Mouse (Mus musculus): ENCODE measurements around the gene Stab1. TPM values are rescaled to one million over a fixed set of nuclear protein-coding genes. Genes with fewer than 3 reads are reported as not detected.

Stab1 gene
- polyA plus RNA-seq, 1 experiment from 2014 or later = 49.5 TPM

GRCm38 (mm10) chr14:31165458-31165857 is 3.0 kb downstream of the Stab1 start:
- peak overlapping the region; percentile 50; the same call in 1 of the 2 replicates for H3K27ac ChIP-seq (replicated peaks)
- peaks cover 15% of the 10 kb centered on the region for H3K36me3 ChIP-seq
- no peaks in the 10 kb centered on the region for H3K9me3 ChIP-seq
- no peak for ATAC-seq (ENCODE audit: extremely low read depth, insufficient number of reproducible peaks, low FRiP score, low TSS enrichment)
- peaks cover 57% of the 10 kb centered on the region for H3K4me1 ChIP-seq
- H3K27me3 ChIP-seq (replicated peaks) = 0 out of 2 replicates have a peak, but pooled peaks cover 4% of the 10 kb centered on the region
- 53% methylated on average over 7 of the region's 7 CpGs for WGBS
- H3K4me2 ChIP-seq = peak overlapping the region; percentile 61
- H3K9ac ChIP-seq = 0 out of 2 replicates have a peak overlapping the region, but pooled peaks have one; percentile 37
- H3K4me3 ChIP-seq = no peak overlapping the region

- H3K27me3 ChIP-seq (replicated peaks) = 0 out of 2 replicates have a peak, but pooled peaks cover 4% of the 10 kb centered on the region
- H3K4me1 ChIP-seq = peaks cover 62% of the 10 kb centered on the region
- no peak overlapping the region for H3K4me3 ChIP-seq
- no peak for ATAC-seq (ENCODE audit: extremely low read depth, insufficient number of reproducible peaks, low FRiP score, low TSS enrichment)
- H3K9me3 ChIP-seq = no peaks in the 10 kb centered on the region
- peak overlapping the region; percentile 61; the same call in 1 of the 2 replicates for H3K4me2 ChIP-seq
- peaks cover 11% of the 10 kb centered on the region for H3K36me3 ChIP-seq
- 57% methylated on average over 2 of the region's 2 CpGs for WGBS
- peak overlapping the region; percentile 50; the same call in 1 of the 2 replicates for H3K27ac ChIP-seq (replicated peaks)
- 0 out of 2 replicates have a peak overlapping the region, but pooled peaks have one; percentile 37 for H3K9ac ChIP-seq
Measured at GRCm38 (mm10) chr14:31165010-31165409, 3.4 kb downstream of the Stab1 start.

GRCm38 (mm10) chr14:31164067-31164466 is 4.4 kb downstream of the Stab1 start:
- Histone ChIP-seq H3K36me3 (peaks cover 9% of the 10 kb centered on the region), H3K9ac (peak overlapping the region; percentile 54; the same call in 1 of the 2 replicates), H3K27me3 (replicated peaks) (0 out of 2 replicates have a peak, but pooled peaks cover 4% of the 10 kb centered on the region), H3K4me2 (peak overlapping the region; percentile 22; the same call in 1 of the 2 replicates), H3K27ac (replicated peaks) (peak overlapping the region; percentile 50), H3K9me3 (no peaks in the 10 kb centered on the region), H3K4me1 (peaks cover 59% of the 10 kb centered on the region), H3K4me3 (no peak overlapping the region)
- 25% methylated on average over 8 of the region's 8 CpGs for WGBS
- ATAC-seq (ENCODE audit: extremely low read depth, insufficient number of reproducible peaks, low FRiP score, low TSS enrichment) = no peak

GRCm38 (mm10) chr14:31161638-31162037 is 6.8 kb downstream of the Stab1 start:
- peaks cover 9% of the 10 kb centered on the region for H3K36me3 ChIP-seq
- H3K27ac ChIP-seq (replicated peaks) = no peak overlapping the region
- no peak for ATAC-seq (ENCODE audit: extremely low read depth, insufficient number of reproducible peaks, low FRiP score, low TSS enrichment)
- H3K4me2 ChIP-seq = no peak overlapping the region
- 0 out of 2 replicates have a peak, but pooled peaks cover 4% of the 10 kb centered on the region for H3K27me3 ChIP-seq (replicated peaks)
- peaks cover 49% of the 10 kb centered on the region for H3K4me1 ChIP-seq
- WGBS = 75% methylated on average over 10 of the region's 10 CpGs
- H3K4me3 ChIP-seq = no peak overlapping the region
- H3K9ac ChIP-seq = no peak overlapping the region
- H3K9me3 ChIP-seq = no peaks in the 10 kb centered on the region

DNA sequence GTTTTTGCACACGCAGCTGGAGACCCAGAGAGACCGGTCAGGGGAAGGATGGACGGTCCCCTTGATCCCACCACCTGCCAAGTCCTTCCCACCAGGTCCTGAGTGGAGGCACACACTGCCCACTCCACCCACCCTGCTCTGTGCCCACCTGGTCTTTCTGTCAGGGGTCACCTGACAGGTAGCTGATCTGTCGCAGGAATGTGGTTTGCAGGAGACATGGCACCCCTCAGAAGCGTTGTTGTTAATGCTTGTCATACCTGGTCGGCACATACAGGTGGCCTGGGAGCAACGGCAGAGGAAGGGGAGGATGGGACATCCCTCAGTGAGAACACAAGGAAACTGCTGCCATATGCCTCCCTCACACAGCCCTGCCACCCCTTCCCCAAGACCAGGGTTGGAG is 7.2 kb downstream of the Stab1 start:
- no peak overlapping the region for H3K27ac ChIP-seq (replicated peaks)
- H3K9me3 ChIP-seq = no peaks in the 10 kb centered on the region
- H3K9ac ChIP-seq = no peak overlapping the region
- H3K36me3 ChIP-seq = peaks cover 9% of the 10 kb centered on the region
- WGBS = 83% methylated on average over 7 of the region's 7 CpGs
- H3K27me3 ChIP-seq (replicated peaks) = 0 out of 2 replicates have a peak, but pooled peaks cover 4% of the 10 kb centered on the region
- peaks cover 44% of the 10 kb centered on the region for H3K4me1 ChIP-seq
- H3K4me3 ChIP-seq = no peak overlapping the region
- no peak for ATAC-seq (ENCODE audit: extremely low read depth, insufficient number of reproducible peaks, low FRiP score, low TSS enrichment)
- no peak overlapping the region for H3K4me2 ChIP-seq

- H3K4me1 ChIP-seq = peaks cover 37% of the 10 kb centered on the region
- WGBS = 54% methylated on average over 27 of the region's 27 CpGs
- H3K9me3 ChIP-seq = no peaks in the 10 kb centered on the region
- H3K36me3 ChIP-seq = peaks cover 9% of the 10 kb centered on the region
- H3K4me2 ChIP-seq = peak overlapping the region; percentile 0; the same call in 1 of the 2 replicates
- no peak overlapping the region for H3K27ac ChIP-seq (replicated peaks)
- ATAC-seq (ENCODE audit: extremely low read depth, insufficient number of reproducible peaks, low FRiP score, low TSS enrichment) = no peak
- no peak overlapping the region for H3K4me3 ChIP-seq
- peak overlapping the region; percentile 48; the same call in 1 of the 2 replicates for H3K9ac ChIP-seq
- 0 out of 2 replicates have a peak, but pooled peaks cover 4% of the 10 kb centered on the region for H3K27me3 ChIP-seq (replicated peaks)
Measured at GRCm38 (mm10) chr14:31160196-31161150, 8.0 kb downstream of the Stab1 start.

DNA sequence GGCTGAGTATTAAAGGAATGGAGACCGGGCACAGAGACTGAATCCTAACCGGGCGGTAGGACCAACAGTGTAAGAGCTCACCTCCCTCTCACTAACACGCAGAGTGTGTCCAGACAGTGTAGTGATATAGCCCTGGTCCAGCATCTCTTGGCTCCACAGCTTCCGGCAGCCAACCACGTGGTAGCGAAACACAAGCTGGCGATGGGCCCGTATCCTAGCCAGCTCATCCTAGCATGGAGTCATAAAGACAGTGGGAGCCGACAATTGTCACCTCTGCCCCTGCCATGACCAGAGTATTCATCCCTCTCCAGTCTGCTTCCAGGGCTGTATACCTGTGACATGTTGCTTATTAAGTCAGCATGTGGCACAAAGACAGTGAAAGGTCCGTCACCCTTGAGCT is 22.7 kb downstream of the Stab1 start:
- Histone ChIP-seq H3K9me3 (0 out of 2 replicates have a peak, but pooled peaks cover 5% of the 10 kb centered on the region), H3K27me3 (replicated peaks) (no peaks in the 10 kb centered on the region; the same call in 1 of the 2 replicates), H3K4me3 (no peak overlapping the region), H3K36me3 (peaks cover 73% of the 10 kb centered on the region), H3K9ac (no peak overlapping the region), H3K4me2 (no peak overlapping the region), H3K4me1 (no peaks in the 10 kb centered on the region), H3K27ac (replicated peaks) (no peak overlapping the region)
- ATAC-seq (ENCODE audit: extremely low read depth, insufficient number of reproducible peaks, low FRiP score, low TSS enrichment) = no peak
- 89% methylated on average over 11 of the region's 11 CpGs for WGBS

- Histone ChIP-seq H3K27ac (replicated peaks) (no peak overlapping the region), H3K36me3 (peaks cover 94% of the 10 kb centered on the region), H3K9me3 (0 out of 2 replicates have a peak, but pooled peaks cover 5% of the 10 kb centered on the region), H3K27me3 (replicated peaks) (no peaks in the 10 kb centered on the region), H3K9ac (no peak overlapping the region), H3K4me1 (peaks cover 11% of the 10 kb centered on the region), H3K4me3 (no peak overlapping the region), H3K4me2 (no peak overlapping the region)
- no peak for ATAC-seq (ENCODE audit: extremely low read depth, insufficient number of reproducible peaks, low FRiP score, low TSS enrichment)
- WGBS = 94% methylated on average over 14 of the region's 14 CpGs
Measured at GRCm38 (mm10) chr14:31141011-31141410, 27.4 kb downstream of the Stab1 start.

GRCm38 (mm10) chr14:31140141-31140540 is 28.3 kb downstream of the Stab1 start:
- H3K4me2 ChIP-seq = no peak overlapping the region
- no peak overlapping the region for H3K9ac ChIP-seq
- peaks cover 11% of the 10 kb centered on the region for H3K4me1 ChIP-seq
- 0 out of 2 replicates have a peak, but pooled peaks cover 5% of the 10 kb centered on the region for H3K9me3 ChIP-seq
- 87% methylated on average over 15 of the region's 15 CpGs for WGBS
- no peak overlapping the region for H3K27ac ChIP-seq (replicated peaks)
- H3K27me3 ChIP-seq (replicated peaks) = no peaks in the 10 kb centered on the region
- ATAC-seq (ENCODE audit: extremely low read depth, insufficient number of reproducible peaks, low FRiP score, low TSS enrichment) = no peak
- H3K36me3 ChIP-seq = peaks cover 94% of the 10 kb centered on the region
- H3K4me3 ChIP-seq = no peak overlapping the region

DNA sequence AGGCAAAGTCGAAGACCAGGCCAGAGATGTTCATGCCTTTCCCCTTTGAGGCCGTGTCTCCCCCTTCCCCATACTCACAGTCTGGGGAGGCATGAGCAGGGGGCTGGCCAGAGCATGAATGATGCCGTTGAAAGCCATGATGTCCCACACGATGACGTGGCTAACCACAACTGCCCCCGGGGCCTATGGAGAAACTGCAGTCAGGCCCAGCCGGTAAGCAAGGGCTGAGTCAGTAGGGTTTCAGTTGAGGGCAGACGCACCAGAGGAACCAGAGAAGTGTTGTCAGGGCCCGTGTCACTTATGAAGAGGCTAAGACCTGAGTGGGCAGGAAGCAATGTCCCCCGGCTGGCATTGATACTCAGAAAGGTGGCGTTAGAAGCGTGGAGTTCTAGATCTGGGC is 28.8 kb downstream of the Stab1 start:
- 82% methylated on average over 12 of the region's 12 CpGs for WGBS
- peaks cover 11% of the 10 kb centered on the region for H3K4me1 ChIP-seq
- no peak overlapping the region for H3K4me3 ChIP-seq
- no peak for ATAC-seq (ENCODE audit: extremely low read depth, insufficient number of reproducible peaks, low FRiP score, low TSS enrichment)
- H3K9me3 ChIP-seq = 0 out of 2 replicates have a peak, but pooled peaks cover 5% of the 10 kb centered on the region
- H3K36me3 ChIP-seq = peaks cover 94% of the 10 kb centered on the region
- H3K4me2 ChIP-seq = no peak overlapping the region
- no peak overlapping the region for H3K9ac ChIP-seq
- no peaks in the 10 kb centered on the region for H3K27me3 ChIP-seq (replicated peaks)
- no peak overlapping the region for H3K27ac ChIP-seq (replicated peaks)

DNA sequence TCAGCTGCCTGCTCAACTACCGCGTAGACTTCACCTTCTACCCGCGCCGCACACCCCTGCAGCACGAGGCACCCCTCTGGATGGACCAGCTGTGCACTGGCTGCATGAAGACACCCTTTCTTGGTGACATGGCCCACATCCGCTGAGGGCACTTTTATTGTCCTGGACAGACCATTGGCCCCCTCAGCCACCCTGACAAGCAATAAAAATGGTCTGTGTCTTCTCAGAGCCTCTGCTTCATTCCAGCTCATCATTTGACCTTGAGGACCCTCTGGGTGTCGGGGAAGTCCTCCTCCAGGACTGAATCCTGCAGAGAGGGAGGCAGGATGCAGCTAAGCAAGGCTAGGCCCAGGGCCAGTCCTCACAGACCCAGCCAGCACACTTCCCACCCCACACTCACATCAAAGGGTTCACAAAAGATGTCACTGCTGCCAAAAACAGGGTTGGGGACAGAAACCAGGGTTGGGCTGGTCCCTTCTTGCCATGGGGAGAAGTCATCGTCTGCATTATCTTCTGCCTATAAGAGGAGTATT is 29.5 kb downstream of the Stab1 start:
- H3K4me2 ChIP-seq = no peak overlapping the region
- H3K4me3 ChIP-seq = no peak overlapping the region
- H3K27me3 ChIP-seq (replicated peaks) = no peaks in the 10 kb centered on the region
- 0 out of 2 replicates have a peak, but pooled peaks cover 5% of the 10 kb centered on the region for H3K9me3 ChIP-seq
- 87% methylated on average over 9 of the region's 9 CpGs for WGBS
- H3K9ac ChIP-seq = no peak overlapping the region
- peaks cover 17% of the 10 kb centered on the region for H3K4me1 ChIP-seq
- no peak for ATAC-seq (ENCODE audit: extremely low read depth, insufficient number of reproducible peaks, low FRiP score, low TSS enrichment)
- H3K27ac ChIP-seq (replicated peaks) = 0 out of 2 replicates have a peak overlapping the region, but pooled peaks have one; percentile 3
- H3K36me3 ChIP-seq = peaks cover 99% of the 10 kb centered on the region
